Mouse (Mus musculus): ENCODE results near the gene Atrnl1.
"Not testable (repeated sequence)": the region's sequence is repeated elsewhere in the genome, so short reads cannot be mapped to it uniquely, and the experiment has no call there.

Gene Atrnl1

GRCm38 (mm10) chr19:58033241-58033640 lies 422.4 kb downstream of the Atrnl1 start:
- no peak for DNase-seq (ENCODE audit: low read depth)

DNA sequence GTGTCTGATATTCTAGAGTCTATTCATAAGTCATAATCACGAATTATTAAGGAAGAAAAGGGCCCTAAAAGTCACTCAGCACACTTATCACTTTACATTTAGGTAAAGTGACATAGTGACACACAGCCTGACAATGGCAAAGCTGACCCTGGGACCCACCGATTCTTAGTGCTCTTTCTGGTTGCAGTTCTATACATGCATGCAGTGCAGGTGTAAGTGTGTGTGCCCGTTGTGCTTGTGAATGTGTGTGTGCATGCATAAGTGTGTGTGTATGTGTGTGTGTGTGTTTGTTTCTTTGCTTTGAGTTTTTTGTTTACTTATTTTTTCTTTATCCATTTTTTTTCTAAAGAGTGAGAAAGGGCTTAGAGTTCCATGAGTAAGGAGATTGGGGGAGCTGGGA lies 425.3 kb downstream of the Atrnl1 start:
- DNase-seq (ENCODE audit: low read depth) = no peak

DNA sequence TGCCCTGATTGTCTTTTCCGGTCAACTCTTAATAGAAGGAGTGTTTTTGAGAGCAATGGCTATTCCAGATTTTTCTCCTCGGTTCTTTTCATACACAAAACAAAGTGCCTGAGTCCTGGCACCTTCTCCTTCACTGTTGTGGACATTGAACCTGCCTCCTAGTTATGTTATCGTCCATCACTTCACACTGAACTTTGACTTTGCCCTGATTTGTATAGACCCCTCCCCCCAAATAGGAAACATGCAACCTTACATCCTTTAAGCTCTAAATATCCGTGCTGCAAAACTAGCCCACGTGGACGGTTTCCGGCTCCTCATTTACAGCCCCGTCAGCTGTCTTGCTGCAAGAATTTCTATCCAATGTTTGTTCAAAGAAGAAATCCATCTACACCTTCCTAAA lies 432.3 kb downstream of the Atrnl1 start:
- DNase-seq (ENCODE audit: low read depth) = no peak

DNA sequence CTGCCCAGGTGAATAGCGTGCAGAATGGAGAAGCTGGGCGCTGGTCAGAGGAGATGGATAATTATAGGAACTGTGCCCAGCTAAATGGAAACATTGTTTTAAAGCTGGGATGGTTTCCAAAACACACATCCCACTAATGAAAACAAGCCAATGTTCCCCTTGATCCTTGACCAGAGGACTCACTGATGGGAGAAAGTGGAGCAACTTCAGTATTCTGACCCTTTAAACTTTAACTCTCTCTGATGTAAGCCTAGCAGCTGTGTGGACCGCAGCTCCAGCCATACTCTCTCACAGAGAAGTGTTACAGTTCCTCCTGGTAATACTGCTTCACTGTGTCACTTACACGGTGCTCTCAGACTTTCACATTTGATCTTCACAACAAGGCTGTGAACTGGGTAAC lies 432.7 kb downstream of the Atrnl1 start:
- DNase-seq (ENCODE audit: low read depth) = no peak

DNA sequence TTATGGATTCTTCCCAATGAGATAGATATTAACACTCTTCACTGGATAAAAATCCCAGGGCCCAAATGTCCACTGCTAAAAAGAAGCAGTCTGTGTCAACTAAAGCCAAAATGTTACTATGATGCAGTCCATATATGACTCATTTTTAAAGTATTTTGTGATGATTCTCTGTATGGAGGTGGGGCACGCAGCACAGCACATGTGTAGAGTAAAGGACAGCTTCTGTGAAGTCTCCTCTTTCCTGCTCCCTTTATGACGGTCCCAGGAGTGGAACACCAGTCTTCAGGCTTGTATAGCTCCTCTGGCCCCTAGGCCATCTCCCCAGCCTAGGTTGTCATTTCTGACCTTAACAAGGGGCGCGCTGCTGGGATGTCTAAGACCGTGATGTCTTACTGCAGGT lies 434.0 kb downstream of the Atrnl1 start:
- no peak for DNase-seq (ENCODE audit: low read depth)

GRCm38 (mm10) chr19:58046656-58047055 lies 435.8 kb downstream of the Atrnl1 start:
- no peak for DNase-seq (ENCODE audit: low read depth)

- not testable (repeated sequence) for DNase-seq (ENCODE audit: low read depth)
Observed at GRCm38 (mm10) chr19:58050410-58050809, 439.6 kb downstream of the Atrnl1 start.

DNA sequence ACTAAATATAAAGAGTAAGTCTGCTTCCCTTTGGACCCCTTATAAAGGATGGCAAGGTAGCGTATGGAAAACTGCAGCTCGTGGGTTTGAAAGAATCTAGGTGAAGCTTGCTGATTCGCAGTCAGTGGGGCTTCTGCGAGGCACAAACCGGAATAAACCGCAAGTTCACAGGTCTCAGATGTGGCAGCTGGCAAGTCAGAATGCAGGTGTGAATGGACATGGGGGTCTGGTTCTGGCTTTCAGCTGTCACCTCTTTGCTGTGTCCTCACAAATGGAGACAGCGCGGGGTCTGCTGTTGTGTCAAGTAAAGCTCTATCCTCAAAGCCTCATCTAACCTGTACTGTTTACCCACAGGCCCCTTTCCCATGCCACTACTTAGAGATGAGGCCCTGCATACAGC lies 440.2 kb downstream of the Atrnl1 start:
- DNase-seq (ENCODE audit: low read depth) = no peak

DNA sequence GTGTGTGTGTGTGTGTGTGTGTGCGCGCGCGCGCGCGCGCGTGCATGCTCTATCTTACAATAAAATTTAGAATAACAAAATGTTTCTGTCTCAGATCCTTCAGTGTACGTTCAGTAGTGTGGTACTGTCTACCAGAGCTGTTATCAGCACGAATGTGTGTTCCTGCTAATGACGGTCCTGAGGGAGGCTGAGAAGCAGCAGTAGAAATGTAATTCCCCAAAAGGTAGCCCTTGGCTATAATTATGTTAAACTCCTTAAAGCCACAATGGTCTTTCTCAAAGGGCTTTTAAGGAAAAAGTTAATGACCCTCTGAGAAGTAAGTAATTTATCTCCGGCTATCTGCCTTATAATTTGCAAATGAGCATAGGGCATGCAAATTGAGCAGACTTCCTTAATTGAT lies 441.1 kb downstream of the Atrnl1 start:
- DNase-seq (ENCODE audit: low read depth) = no peak

GRCm38 (mm10) chr19:58052444-58053135 lies 441.8 kb downstream of the Atrnl1 start:
- no peak for DNase-seq (ENCODE audit: low read depth)

DNA sequence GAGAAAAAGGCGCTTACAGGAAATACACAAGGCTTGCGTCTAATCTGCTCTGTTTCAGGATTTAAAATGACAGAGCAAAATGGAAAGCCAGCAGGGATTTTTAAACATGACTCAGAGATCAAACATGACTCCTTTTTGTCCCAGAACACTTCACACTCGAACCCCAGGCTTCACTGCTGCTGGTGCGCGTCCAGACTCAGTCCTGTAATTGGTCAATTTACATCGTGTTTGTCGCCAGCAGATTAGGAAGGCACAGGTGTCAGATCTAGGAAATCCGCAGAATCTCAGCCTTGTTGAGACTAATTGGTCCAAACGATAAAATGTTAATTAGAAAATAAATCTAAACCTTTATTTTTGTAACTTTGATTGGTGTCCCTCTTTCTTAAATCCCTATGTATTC lies 448.9 kb downstream of the Atrnl1 start:
- DNase-seq (ENCODE audit: low read depth) = no peak

DNA sequence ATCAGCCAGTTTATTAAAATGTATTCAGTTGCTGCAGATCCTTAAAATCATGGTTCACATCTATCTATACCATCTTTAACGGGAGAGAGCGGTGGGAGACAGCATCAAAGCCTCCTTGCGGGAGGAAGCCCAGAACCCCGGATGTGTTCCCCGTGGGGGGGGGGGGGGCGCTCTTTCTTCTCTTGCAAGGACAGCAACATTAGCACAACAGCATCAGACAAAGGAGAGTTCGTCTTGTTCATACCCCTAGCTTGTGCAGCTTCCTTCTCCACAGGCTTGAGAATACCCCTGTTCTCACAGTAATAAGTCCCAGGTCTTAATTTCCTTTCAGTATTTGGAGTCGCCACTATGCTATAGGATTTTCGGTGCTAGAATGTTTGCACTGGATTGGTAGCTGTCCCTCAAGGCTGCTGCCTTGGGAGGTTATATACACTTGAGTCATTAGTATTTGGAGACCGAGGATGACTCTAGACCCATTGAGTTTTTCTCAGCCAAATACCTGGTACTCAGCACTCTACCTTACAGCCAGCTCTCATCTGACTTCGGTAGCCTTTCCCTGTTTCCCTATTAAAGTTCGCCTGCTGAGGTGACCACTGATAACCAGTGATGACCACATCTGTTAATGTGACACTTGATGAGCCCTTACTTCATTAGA lies 449.5 kb downstream of the Atrnl1 start:
- peak; percentile 7 for DNase-seq (ENCODE audit: low read depth)

- DNase-seq (ENCODE audit: low read depth) = no peak
Observed at GRCm38 (mm10) chr19:58060854-58061358, 450.1 kb downstream of the Atrnl1 start.

DNA sequence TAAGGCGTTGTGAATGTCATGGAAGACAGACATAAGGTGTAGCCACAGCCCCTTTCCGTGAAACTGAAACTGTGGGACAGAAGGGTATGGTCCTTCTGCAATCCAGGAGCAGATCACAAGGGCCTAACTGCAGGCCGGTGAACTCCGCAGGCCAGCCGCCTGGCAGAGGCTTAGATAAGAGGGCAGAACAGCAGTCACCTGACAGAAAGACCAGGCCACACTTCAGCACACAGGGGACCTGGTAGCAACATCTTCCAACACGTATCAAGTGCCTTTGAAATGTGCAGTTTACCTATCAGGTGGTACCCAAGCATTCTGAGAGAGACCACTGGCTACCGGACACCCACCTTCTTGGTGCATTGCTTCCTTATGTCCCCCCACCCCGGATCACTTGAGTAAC lies 451.1 kb downstream of the Atrnl1 start:
- DNase-seq (ENCODE audit: low read depth) = no peak

DNA sequence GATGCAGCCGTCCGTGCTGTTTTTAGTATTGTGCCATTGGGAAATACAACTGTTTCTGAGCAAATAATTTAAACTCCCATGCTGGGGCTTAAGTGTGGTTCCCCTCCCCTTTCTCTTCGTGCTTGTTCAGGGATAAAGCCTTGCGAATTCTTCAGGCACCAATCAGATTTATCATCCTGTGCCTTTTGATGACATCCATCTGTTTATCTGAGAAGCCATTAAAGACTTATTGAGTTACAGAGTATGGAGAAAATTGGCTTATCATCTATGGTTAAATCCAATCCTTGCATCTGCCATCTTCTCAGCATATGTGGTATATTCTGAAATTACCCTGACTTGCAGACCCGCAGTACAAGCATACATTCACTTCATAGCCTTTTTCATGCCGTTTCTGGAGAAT lies 452.7 kb downstream of the Atrnl1 start:
- DNase-seq (ENCODE audit: low read depth) = no peak

- DNase-seq (ENCODE audit: low read depth) = no peak
Observed at GRCm38 (mm10) chr19:58064116-58065000, 453.5 kb downstream of the Atrnl1 start.

- DNase-seq (ENCODE audit: low read depth) = peak; percentile 35
Observed at GRCm38 (mm10) chr19:58065001-58065314, 454.1 kb downstream of the Atrnl1 start.

- DNase-seq (ENCODE audit: low read depth) = no peak
Observed at GRCm38 (mm10) chr19:58065514-58065913, 454.7 kb downstream of the Atrnl1 start.

DNA sequence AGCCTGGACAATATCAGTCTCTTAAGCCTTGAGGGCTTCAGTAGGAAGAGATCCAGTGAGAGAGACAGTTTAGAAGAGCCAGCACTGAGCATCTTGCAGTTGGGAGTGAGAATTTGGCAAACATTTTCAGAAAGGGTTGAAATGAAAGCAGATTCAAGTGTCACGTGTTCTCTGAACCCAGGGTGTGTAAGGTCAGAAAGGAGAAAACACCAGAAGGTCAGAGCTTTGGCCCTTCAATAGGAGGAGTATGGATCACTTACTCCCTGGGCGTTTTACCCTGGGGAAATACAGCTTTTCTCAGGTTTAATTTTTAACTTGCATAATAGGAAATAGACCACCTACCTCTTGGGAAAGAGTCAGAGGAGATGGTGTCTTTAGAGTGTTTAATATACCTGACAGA lies 457.3 kb downstream of the Atrnl1 start:
- no peak for DNase-seq (ENCODE audit: low read depth)

- no peak for DNase-seq (ENCODE audit: low read depth)
Observed at GRCm38 (mm10) chr19:58068958-58069357, 458.1 kb downstream of the Atrnl1 start.

DNA sequence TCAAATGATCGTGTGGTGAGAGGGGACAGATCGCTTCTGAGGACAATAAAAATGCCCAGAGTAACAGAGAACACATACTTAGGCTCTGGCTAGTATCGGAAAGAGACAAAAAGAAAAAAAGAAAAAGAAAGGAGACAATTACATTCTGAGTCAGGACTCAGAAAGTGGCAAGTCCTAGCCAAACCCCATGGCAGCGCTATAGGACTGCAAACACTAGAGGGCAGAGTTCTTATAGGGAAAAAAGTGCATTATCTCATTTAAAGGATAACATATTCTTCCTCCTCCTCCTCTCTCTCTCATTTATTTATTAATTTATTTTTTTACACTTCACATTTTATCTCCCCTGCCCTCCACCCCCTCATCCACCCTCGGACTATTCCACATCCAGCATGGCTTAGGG lies 461.6 kb downstream of the Atrnl1 start:
- DNase-seq (ENCODE audit: low read depth) = peak; percentile 48

DNA sequence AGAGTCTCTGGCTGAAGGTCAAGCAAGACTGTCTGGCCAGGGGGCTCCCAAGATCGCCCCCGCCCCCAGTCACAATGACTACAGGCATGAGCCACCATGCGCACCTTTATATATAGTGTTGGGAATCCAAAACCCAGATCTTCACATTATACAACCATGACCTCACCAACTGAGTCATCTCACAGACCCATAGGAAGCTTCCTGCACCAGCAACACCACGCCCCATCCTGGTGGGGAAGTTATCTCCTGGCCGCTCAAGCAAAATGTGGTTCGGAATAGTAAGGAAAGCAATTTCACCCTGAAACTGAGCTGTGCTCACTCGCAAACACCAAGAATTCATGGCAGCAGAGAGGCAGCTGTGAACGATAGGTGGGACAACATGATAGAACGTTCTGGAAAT lies 462.0 kb downstream of the Atrnl1 start:
- DNase-seq (ENCODE audit: low read depth) = no peak

GRCm38 (mm10) chr19:58075252-58075651 lies 464.4 kb downstream of the Atrnl1 start:
- no peak for DNase-seq (ENCODE audit: low read depth)
